Mouse (Mus musculus): ENCODE data around the gene Tph2.

Tph2 gene

DNA sequence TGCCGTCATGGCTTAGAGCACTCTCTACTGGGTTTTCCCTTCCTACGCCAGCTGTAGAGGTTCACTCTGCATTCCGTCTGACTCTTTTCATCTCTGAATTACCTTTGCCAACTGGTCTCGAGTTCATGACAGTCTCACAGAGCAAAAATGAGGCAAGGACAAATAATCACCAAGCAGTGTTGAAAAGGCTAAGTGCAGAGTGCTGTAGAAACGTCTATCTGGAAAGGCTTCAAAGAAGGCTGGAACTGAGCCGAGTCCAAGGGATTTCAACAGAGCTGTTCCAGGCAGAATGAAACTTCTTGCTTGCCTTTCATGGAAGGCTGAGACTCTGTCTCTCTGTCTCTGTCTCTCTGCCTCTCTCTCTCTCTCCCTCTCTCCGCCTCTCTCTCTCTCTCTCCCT lies 47.8 kb downstream of the Tph2 start:
- DNase-seq (ENCODE audit: low spot score in 2 of 2) = no peak

DNA sequence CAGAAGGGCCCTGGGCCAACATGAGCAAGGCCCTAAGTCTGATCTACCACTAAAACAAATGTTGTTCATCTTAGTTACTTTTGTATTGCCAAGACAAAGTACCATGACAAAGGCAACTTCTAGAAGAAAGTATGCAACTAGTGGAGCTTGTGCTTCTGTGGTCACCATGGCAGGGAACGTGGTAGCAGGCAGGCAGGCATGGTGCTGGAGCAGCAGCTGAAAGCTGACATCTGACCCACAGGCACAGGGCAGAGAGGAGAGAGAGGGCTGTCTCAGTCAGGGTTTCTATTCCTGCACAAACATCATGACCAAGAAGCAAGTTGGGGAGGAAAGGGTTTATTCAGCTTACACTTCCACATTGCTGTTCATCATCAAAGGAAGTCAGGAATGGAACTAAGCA lies 56.9 kb downstream of the Tph2 start:
- DNase-seq (ENCODE audit: low spot score in 2 of 2) = no peak

DNA sequence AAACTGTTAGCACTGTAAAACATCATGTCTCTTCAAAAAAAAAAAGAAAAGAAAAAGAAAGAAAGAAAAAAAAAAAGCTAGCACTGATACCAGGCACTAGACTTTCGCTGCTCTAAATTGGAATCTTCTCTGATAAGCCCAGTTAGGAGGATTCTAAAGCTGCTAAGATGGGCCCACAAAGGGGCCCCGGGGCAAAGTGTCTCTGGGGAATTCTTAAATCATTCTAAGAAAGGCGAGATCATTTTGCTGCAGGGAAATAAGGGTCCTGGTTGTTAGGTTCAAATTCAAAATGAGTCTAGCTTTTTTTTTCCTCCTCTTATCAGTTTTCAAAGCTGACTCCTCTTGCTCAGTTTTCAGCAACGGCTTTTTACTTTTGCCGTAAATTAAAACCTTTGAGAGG lies 59.3 kb downstream of the Tph2 start:
- DNase-seq (ENCODE audit: low spot score in 2 of 2) = no peak

DNA sequence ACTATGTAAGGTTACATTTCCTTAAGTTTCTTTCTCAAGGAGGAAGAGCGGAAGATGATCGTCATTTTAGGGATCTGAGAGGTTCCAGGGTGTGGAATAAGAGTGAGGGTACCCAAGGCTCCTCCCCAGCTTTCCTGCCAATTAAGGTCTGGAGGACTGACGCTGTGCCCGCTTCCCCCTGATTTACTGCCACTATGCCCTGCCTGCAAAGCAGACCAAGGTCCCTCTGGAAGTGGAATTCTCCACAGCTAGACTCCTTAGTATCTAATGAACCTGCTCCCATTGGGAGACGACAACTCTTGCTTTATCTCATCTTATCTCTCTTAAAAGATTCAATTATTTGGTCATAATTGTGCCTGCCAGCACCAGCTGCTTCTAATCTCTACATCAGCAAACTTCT lies 59.8 kb downstream of the Tph2 start:
- DNase-seq (ENCODE audit: low spot score in 2 of 2) = no peak

DNA sequence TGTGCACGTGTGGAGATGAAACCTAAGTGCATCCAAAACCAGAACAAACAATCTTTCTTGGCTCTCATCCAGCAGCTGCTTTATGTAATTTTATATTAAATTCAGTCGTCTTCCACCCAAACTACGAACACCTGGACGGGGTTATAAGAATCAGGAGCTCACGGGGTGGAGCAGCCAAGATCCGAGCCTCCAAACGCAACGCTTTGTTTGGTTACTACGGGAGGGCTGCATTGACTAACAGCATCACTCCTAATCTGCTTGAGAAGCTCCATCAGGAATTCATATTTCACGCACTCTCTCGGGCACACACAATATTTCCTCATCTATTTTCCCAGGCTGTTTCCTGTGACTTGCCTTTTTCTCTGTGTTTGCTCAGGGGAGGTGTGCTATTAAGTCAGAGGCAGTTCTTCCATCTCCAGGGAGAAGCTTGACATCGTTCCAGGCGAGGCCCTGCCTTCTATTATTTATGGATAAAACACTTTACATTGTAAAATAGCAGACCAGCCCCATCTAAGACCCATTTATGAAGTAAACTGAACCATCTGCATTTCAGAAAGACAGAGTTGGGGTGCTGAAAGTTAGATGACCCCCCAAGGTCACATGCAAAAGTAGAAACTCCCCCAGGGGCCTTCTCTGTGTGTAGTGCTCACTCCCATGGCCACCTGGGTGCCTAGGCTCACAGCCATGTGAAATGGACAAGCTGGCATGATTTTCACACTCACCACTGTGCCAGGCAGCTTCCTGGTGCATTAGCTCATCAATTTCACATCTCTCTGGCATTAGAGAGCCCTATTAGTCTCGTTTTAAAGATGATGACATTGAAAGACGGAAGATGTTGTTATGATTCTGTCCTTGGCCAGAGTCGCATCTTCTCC lies 76.9 kb downstream of the Tph2 start:
- DNase-seq (ENCODE audit: low spot score in 2 of 2) = no peak

DNA sequence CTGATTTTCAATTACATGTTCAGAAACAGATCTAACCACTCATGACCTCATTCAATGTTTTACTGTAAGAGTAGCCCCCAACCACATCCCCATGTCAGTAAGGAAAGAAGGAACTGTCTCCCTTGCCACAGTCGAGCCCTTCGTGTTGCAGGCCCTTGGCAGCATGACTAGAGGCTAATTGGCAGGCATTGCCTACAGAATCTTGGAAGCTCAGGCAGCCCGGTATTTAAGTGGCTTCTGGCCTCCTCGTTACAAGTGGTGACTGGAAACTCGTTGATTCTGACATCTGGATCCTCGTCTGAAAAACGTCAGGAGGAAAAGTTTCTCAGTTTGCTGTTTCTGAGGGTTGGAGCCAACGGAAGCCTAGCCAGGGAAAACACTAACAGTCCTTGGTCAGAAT lies 80.6 kb downstream of the Tph2 start:
- DNase-seq (ENCODE audit: low spot score in 2 of 2) = no peak

DNA sequence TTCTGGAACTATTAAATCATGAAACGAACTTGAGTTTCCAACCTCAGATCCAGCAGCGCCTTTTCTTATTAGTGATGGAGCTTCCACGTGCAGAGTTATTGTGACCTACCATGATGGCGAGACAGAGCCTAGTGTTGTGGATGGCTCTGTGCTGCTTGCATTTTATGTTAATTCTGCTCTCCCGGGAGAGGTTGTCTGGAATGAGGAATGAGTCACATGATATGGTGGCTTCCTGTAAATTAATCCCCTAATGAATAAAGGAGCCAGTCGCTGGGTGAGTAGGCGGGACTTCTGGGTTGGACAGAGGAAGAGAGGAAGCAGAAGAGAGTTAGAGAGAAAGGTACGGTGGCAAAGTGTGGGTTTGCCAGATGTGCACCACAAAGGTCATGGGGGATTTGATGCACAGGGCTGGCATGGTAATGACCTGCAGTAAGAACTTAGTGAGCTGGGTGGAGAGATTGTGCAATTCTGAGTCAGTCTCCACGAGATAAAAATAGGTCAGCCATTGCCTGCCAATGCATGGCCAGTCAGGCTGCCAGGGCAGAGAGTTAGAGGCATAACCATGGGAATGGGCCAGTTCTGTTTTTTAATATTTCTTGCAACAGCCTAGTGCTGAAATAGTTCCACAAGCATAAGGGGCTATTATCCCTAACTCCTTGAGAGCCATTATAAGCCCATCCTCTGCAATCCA lies 84.8 kb downstream of the Tph2 start:
- no peak for DNase-seq (ENCODE audit: low spot score in 2 of 2)

DNA sequence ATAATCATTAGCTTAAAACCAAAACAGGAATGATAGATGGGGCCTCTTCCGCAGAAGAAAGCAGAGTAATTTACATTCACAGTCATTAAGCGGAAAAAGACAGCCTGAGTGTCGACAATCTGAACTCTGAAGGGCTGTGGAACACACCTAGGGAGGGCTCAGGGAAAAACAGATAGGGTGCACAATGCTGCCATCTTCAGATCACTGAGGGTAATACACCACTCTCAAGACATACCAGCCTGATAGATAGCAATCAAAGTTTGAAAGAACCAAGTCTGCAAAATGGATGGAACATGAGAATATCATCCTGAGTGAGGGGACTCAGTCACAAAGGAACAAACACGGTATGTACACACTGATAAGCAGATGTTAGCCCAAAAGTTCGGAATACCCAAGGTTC lies 87.7 kb downstream of the Tph2 start:
- DNase-seq (ENCODE audit: low spot score in 2 of 2) = no peak

DNA sequence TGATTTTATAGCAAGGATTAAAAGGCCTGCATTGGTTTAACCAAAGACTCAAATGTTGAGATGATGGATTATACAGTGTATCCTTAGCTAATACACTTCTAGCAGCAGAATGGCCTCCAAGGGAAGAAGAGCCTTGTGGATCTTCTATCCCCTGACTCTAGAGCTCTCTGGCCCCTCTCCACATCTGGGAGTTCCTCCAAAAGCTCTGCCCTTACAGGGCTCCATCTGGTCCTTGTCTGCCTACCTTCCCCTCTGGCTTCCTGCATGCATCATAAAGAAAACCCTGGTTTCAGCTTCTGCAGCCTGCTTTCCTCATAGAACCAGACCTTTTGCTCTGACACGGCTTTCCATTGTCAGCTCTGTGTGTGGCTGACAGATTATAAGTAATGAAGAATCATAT lies 88.6 kb downstream of the Tph2 start:
- no peak for DNase-seq (ENCODE audit: low spot score in 2 of 2)

DNA sequence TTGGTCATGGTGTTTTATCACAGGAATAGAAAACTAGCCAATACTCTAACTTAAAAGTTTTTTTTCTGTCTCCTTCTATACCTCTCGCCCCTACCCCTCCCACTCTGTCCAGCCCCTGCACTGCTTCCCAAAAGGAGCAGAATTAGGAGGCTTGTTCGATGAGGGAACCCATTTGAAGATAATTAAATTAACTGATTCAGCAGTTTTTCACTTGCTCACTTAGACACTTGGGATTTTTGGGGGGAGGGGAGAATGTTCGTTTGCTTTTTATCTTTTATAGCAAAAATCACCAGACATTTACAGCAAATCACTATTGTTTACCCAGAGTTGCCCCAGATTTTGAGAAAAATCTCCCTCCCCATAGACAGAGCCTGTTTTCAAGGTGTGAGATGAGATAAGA lies 106.6 kb downstream of the Tph2 start:
- DNase-seq (ENCODE audit: low spot score in 2 of 2) = no peak

DNA sequence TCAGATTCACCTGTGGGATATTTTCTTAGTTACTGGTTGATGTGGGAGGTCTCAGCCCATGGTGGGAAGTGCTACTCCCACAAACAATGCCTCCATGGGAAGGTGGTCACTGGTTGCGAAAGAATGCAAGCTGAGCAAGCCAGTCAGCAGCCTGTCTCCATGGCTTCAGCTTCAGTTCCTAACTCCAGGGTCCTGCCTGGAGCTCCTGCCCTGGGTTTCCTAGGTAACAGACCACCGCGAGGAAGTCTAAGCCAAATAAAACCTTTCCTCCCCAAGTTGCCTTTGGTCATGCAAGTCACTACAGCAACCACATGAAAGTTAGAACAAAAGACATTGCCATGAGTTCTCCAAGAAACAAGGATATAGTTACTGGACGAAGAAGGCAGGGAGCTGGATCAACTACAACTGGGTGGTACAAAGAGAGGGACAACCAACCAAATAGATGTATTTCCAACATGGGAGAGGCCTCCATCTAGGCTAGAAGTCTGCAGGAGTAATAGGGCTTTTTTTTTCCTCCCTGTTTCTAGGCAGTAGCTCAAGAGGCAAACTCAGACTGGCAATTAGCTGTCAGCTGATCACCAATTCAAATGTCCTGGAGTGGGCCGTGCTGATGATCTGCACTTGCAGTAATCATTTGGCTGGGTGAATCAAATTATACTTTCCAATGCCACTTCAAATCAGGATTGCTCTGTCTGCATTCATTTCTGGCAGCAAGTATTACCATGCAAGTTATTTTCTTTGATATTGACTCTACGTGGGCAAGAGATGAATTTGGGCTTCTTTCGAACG lies 115.5 kb downstream of the Tph2 start:
- no peak for DNase-seq (ENCODE audit: low spot score in 2 of 2)

DNA sequence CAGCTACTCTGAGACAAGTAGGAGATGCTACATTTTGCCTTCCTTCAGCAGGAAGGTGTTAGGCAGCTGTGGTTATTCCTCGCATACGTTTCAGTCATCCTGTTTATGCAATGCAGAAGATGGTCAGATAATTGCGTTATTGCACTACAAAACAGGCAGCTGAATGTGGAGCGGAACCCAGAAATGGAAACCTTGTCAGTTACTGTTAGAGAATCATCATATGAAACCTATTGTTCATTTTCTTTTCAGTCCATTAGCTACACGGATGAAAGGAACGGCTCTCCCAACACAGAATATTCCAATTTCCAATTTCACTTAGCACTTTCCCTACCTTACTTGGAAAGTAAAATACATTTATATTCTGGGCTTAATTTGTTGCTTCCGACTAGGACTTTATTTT lies 120.9 kb downstream of the Tph2 start:
- no peak for DNase-seq (ENCODE audit: low spot score in 2 of 2)

DNA sequence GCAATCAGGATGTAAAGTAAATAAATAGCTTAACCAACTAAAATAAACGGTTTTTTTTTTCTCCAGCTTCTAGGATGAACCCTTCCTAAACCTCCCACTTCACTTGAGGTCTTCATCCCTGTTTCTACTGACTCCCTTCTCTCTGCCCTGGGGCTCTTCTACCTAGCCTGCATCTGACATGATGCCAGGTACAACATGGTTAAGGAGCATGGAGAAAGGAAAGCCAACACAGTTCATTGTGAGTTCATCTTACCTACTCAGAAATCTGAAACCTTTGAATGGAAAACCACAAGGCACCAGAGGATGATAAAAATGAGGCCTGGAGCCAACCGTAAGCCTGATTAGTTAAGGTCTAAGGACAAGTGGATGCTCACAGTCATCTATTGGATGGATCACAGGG lies 123.3 kb downstream of the Tph2 start:
- DNase-seq (ENCODE audit: low spot score in 2 of 2) = no peak

DNA sequence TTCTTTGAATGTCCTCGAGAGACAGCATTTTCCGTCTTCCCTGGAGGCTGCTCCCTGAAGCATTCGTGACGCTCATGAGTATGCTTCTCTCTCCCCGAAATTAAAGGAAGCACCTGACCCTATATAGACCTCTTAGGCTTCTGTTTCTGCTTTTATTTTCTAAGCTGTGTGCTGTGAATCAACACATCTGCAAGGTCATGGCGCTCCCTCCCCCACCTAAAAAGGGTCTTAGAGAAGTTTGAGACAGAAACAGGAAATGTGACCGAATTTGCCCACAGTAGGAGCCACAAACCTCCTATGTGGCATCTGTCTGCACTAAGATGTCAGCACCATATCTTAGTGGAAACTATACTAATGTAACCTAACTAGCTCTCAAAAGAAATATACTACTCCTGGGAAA lies 124.1 kb downstream of the Tph2 start:
- DNase-seq (ENCODE audit: low spot score in 2 of 2) = no peak

DNA sequence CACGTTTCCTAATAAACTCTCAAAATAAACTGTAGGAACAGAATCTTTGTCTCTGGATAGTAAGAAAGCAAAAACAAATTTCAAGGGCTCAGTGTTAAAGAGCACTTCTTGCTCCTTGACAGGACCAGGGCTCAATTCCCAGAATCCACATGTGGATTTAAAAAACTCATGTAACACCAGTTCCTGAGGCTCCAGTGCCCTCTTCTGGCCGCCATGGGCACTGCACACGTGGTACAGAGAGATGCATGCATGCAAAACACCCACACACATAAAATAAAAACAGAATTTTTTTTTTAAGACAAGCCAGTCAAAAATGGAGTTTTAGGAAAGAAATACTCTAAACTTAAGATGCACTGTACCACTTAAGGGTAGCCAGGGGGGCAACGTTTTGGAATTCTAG lies 133.2 kb downstream of the Tph2 start:
- DNase-seq (ENCODE audit: low spot score in 2 of 2) = no peak

DNA sequence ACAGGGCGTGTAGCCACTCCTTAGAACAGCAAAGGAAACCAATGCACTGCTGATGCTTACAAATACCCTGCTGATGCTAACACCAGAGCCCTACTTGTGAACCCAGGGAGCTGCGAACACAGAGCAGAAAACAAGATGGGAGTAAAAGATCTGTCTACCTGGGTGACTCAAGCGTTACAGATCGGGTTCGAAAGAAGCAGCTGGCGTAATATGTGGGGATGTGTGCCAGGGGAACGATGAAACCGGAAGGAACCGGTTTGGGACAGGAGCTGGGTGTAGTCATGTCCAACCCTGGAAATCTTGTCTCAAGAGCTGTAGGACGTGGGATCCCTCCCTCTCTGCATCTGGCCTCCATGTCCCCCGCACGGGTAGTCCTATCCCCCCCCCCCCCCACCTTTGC lies 134.1 kb downstream of the Tph2 start:
- no peak for DNase-seq (ENCODE audit: low spot score in 2 of 2)

DNA sequence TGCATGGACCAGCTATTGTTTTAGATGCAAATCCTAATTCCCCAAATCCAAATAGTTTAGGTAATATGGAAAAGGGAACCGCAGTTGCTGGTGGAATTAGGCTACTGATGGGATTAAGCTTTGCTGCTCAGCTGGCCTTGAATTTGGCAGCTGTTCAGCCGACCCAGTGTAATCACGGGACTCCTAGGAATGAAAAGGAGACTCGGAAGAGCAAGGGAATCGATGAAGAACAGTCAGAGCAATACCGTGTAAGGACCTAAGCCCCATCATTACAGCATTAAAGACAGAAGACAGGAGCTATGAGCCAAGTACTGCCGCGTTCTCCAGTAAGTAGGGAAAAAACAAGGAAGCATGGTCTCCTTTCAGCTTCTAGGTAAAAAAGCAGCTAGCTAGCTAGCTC lies 134.6 kb downstream of the Tph2 start:
- no peak for DNase-seq (ENCODE audit: low spot score in 2 of 2)

DNA sequence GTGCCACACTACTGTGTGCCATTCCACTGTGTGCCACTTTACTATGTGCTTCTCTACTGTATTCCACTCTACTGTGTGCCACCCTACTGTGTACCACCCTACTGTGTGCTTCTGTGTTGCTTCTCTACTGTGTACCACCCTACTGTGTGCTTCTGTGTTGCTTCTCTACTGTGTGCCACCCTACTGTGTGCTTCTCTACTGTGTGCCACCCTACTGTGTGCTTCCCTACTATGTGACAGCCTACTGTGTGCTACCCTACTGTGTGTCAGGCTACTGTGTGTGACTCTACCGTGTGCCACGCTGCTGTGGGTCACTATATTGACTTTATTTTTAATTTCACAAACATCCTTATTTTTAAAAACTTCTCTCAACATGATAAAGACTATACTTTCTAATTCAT lies 136.3 kb downstream of the Tph2 start:
- DNase-seq (ENCODE audit: low spot score in 2 of 2) = no peak

DNA sequence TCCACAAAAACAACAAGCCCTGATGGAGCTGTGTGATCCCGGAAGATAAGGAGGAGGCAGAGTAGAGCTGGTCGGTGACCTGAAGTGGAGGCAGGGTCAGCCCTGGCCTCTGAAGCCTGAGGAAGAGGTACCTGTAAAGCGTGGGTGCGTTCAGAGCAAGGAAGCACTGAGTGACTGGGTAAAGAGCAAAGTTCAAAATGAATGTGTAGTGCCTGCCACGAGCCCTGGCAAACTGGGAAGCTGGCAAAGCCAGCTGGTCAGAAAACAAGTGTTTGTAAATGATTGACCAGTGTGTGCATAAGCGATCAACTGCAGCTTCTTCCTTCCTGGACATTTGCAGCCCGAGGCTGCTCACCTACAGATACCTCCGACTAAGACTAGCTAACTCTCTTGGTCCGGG lies 149.1 kb downstream of the Tph2 start:
- DNase-seq (ENCODE audit: low spot score in 2 of 2) = no peak

Data from natural killer cell, adult 2 months (primary cell).